Mouse (Mus musculus) megakaryocyte, embryonic 14.5 days (primary cell): Measurements from ENCODE around the gene Coro2a. TPM values are rescaled to one million over a fixed set of nuclear protein-coding genes. Genes with fewer than 3 reads are reported as not detected.
"Not testable (repeated sequence)": the region's sequence is repeated elsewhere in the genome, so short reads cannot be mapped to it uniquely, and the experiment has no call there.

ENCODE experiments used
- H3K27me3 ChIP-seq: replicated peaks from 2 replicates; pipeline ENCODE3; 2012; ENCODE audit warnings: inconsistent platforms
- H3K36me3 ChIP-seq: replicated peaks from 2 replicates; pipeline ENCODE3; 2012; ENCODE audit warnings: low read length, inconsistent platforms, mixed read lengths
- H3K4me1 ChIP-seq: 2 replicates; pipeline ENCODE4 v1.6.1; 2012; ENCODE audit warnings: inconsistent platforms
- H3K4me3 ChIP-seq: replicated peaks from 2 replicates; pipeline ENCODE3; 2012; ENCODE audit warnings: moderate library complexity, mild to moderate bottlenecking, inconsistent platforms
- H3K9me3 ChIP-seq: 2 replicates; pipeline ENCODE4 v1.6.1; 2012; ENCODE audit warnings: inconsistent platforms
- FLI1 ChIP-seq: IDR thresholded peaks from 2 replicates; pipeline ENCODE4 v1.6.1; 2012; ENCODE audit warnings: low read length, inconsistent platforms, mixed read lengths
- GATA1 ChIP-seq: IDR thresholded peaks from 3 replicates; pipeline ENCODE4 v1.6.1; 2012; ENCODE audit warnings: mixed read lengths, low read length, inconsistent platforms, borderline replicate concordance
- polyA plus RNA-seq: library from polyadenylated mRNA; stranded (reverse); fragments of >175 nt; gene quantifications from 2 replicates; pipeline ENCODE4 v1.2.3, GENCODE M21; 2012; ENCODE audit warnings: low replicate concordance; ENCODE audit not compliant: insufficient read depth

Coro2a gene
- polyA plus RNA-seq, 1 experiment: 31.3 TPM

GRCm38 (mm10) chr4:46634881-46635280 lies 32.9 kb upstream of the Coro2a start:
- Histone ChIP-seq H3K9me3 (no peaks in the 10 kb centered on the region), H3K4me3 (no peak overlapping the region), H3K36me3 (peaks cover 68% of the 10 kb centered on the region), H3K4me1 (peaks cover 75% of the 10 kb centered on the region), H3K27me3 (no peaks in the 10 kb centered on the region)
- TF ChIP-seq FLI1: no peak
- no peak for TF ChIP-seq GATA1

DNA sequence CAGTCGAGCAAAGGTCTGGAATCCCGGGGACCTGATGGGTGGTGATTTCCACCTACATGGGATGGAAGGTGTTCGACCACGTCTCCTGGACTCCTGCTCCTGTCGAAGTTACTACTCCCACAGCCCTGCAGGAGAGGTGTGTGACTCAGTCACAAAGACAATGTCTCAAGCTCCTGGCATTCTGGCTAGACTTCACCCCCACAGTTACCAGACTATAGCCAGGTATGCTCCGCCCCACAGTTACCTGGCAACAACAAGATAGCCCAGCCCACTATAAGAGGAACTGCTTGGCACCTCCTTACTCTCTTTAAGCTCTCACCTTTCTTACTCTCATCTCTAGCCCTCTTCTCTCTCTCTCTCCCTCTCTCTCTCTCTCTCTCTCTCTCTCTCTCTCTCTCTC lies 31.6 kb upstream of the Coro2a start:
- H3K4me3 ChIP-seq, H3K27me3 ChIP-seq, H3K9me3 ChIP-seq: not testable (repeated sequence)
- peaks cover 82% of the 10 kb centered on the region for H3K4me1 ChIP-seq
- H3K36me3 ChIP-seq: peaks cover 73% of the 10 kb centered on the region

DNA sequence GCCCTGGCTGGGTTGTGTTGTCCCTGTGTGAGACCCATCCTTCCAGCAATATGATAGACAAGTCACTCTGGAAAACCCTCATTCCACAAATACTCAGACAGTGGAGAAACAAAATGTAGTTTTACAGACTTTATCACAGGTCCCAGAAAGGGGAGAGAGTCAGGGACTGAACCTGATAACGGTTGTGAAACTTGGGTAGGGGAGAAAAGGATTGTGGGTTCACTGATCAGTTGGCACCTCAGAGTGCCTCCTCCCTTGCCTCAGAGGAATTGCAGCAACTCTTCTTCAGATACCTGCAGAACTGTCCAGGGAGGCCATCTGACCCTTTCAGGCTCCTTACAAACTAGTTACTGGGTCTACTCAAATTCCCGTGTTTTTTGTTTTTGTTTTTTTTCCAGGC lies 30.5 kb upstream of the Coro2a start:
- Histone ChIP-seq H3K36me3 (peaks cover 73% of the 10 kb centered on the region), H3K4me3 (no peak overlapping the region), H3K4me1 (peaks cover 82% of the 10 kb centered on the region), H3K9me3 (no peaks in the 10 kb centered on the region), H3K27me3 (no peaks in the 10 kb centered on the region)
- TF ChIP-seq FLI1 (no peak), GATA1 (no peak)

DNA sequence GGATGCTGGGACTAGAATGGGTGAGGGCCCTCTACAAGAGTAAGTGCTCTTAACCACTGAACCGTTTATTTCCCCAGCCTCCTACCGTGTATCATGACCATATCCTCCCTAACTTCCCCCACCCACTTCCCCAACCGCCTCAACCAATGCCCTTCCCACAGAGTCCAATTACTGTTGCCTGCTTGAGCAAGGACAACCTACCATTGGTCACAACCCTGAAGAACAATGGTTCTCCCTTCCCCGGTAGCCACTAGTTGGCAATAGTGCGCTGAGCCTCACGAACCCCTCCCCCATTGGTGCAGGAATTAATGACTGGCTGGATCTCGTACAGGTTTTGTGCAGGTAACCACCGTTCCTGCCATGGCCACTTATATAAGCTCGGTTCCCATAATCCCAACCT lies 28.4 kb upstream of the Coro2a start:
- H3K4me3 ChIP-seq: no peak overlapping the region
- H3K4me1 ChIP-seq: peaks cover 85% of the 10 kb centered on the region
- H3K27me3 ChIP-seq: no peaks in the 10 kb centered on the region
- no peaks in the 10 kb centered on the region for H3K9me3 ChIP-seq
- H3K36me3 ChIP-seq: peaks cover 75% of the 10 kb centered on the region
- TF ChIP-seq FLI1 (no peak), GATA1 (no peak)

- peaks cover 76% of the 10 kb centered on the region for H3K36me3 ChIP-seq
Observed at GRCm38 (mm10) chr4:46628873-46629272, 26.9 kb upstream of the Coro2a start.

DNA sequence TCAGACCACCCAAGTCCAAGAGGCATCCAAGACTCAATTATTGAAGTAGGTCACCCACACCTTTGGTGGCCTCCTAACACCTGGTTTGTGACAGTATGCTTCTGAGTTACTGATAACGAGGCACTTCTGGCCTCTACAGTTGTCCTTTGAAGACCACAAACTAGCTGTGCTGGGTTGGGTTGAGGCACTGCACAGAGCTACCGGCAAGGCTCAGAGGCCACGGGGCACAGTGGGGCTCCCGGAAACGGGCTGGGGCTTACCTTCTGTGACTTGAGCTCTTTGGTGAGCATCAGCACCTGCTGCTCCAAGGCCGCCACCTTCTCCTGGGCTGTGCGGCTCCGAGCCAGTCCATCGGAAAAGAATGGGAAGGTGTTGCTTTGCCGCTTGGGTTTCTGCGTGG lies 26.1 kb upstream of the Coro2a start:
- TF ChIP-seq GATA1 (no peak), FLI1 (no peak)
- peaks cover 84% of the 10 kb centered on the region for H3K36me3 ChIP-seq
- peaks cover 67% of the 10 kb centered on the region for H3K4me1 ChIP-seq
- H3K9me3 ChIP-seq: no peaks in the 10 kb centered on the region
- H3K4me3 ChIP-seq: no peak overlapping the region
- H3K27me3 ChIP-seq: no peaks in the 10 kb centered on the region

More at GRCm38 (mm10) chr4:46628873-46629272, 26.9 kb upstream of the Coro2a start:
- Histone ChIP-seq H3K27me3 (no peaks in the 10 kb centered on the region), H3K9me3 (no peaks in the 10 kb centered on the region), H3K4me1 (peaks cover 74% of the 10 kb centered on the region), H3K4me3 (no peak overlapping the region)
- TF ChIP-seq GATA1 (no peak), FLI1 (no peak)

- no peak overlapping the region for H3K4me3 ChIP-seq
- peaks cover 95% of the 10 kb centered on the region for H3K36me3 ChIP-seq
- no peaks in the 10 kb centered on the region for H3K9me3 ChIP-seq
- H3K27me3 ChIP-seq: no peaks in the 10 kb centered on the region
- H3K4me1 ChIP-seq: peaks cover 58% of the 10 kb centered on the region
- TF ChIP-seq GATA1: no peak
- TF ChIP-seq FLI1: no peak
Observed at GRCm38 (mm10) chr4:46625101-46625500, 23.1 kb upstream of the Coro2a start.

DNA sequence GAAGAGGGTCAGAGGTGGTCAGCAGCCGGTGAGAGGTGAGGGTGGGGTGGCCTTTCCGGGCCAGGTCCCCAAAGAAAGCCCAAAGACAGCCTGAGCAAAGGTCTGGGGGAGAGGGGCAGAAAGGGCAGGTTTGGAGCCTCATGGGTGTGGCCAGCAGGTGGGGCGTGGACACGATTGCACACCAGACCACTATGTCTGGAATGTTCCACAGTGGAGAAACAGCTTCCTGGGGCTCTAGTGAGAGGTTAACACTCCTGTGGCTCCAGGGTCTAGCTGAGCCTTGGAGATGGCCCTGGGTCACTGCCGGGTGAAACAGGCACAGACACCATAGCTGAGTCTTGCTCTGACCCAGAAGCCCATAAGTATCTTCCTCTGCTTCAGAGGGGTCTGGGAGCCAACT lies 21.0 kb upstream of the Coro2a start:
- Histone ChIP-seq H3K36me3 (peaks cover 95% of the 10 kb centered on the region), H3K4me1 (peaks cover 64% of the 10 kb centered on the region), H3K9me3 (no peaks in the 10 kb centered on the region), H3K27me3 (no peaks in the 10 kb centered on the region), H3K4me3 (no peak overlapping the region)
- TF ChIP-seq FLI1 (no peak), GATA1 (no peak)

DNA sequence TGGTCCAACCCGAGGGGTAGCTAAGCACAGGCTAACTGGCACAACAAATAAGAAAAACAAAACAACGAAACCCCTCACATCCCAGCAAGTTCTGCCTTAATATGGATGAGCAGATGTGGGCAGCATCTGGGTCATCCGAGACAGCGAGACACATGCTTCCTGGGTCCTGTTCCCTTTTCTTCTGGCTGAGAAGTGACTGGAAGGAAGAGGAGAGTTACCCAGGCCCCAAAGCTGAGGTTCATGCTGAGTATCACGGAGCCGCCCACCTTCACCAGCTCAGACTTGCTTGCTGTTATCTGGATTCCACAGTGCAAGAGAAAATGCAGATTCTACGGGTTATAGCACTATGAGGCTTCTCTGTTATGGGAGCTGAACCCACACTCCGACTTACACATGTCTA lies 18.9 kb upstream of the Coro2a start:
- H3K36me3 ChIP-seq: peaks cover 95% of the 10 kb centered on the region
- peaks cover 56% of the 10 kb centered on the region for H3K4me1 ChIP-seq
- no peaks in the 10 kb centered on the region for H3K27me3 ChIP-seq
- TF ChIP-seq FLI1: no peak
- TF ChIP-seq GATA1: no peak
- no peak overlapping the region for H3K4me3 ChIP-seq
- H3K9me3 ChIP-seq: no peaks in the 10 kb centered on the region

DNA sequence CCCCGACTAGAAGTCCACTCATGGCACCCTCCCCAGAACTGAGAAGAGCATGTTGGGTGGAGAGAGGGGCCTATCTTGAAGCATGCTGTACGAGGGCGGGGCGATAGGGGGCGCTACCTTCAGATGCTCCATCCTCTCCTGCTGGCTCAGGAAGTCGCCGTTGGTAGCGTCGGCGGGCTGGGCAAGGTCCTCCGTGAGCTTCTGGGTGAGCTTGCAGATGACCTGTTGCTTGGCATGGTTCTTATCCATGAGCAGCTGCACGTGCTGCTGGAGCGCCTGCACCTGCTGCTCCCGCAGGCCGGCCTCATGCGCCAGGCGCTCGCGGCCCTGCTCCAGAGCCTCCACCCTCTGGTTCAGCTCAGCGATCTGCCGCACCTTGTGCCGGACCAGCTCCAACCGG lies 18.3 kb upstream of the Coro2a start:
- peaks cover 95% of the 10 kb centered on the region for H3K36me3 ChIP-seq
- TF ChIP-seq FLI1 (no peak), GATA1 (no peak)
- H3K27me3 ChIP-seq: no peaks in the 10 kb centered on the region
- H3K4me3 ChIP-seq: no peak overlapping the region
- H3K4me1 ChIP-seq: peaks cover 51% of the 10 kb centered on the region
- H3K9me3 ChIP-seq: no peaks in the 10 kb centered on the region

DNA sequence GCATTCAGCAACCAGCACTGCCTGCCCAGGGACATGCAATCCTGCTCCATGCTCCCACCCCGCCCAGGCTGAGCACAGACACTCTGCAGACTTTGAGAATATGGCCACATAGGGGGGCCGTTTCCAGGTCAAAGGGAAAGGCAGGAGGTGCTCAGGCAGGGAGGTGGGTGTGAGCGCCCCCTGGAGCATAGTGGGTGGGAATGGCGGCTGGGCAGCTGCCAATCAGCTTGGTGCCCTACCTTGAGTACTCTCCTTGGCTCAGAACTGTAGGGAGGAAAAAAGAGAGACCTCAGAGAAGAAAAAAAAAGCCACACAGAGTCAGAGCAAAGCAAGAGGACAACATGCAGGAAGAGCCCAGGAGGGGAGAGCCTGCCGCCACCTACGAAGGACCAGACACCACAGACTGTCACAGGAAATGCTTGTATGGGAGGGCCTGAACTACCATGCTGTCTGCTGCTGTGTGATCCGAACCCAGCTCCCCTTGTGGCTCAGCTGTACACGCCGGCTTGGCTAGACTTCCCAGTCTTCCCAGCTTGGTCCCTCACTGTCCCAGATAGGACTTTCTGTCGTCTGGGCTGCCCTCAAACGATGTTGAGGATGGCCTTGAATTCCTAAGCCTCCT lies 16.3 kb upstream of the Coro2a start:
- Histone ChIP-seq H3K27me3 (no peaks in the 10 kb centered on the region), H3K9me3 (no peaks in the 10 kb centered on the region), H3K4me1 (peaks cover 67% of the 10 kb centered on the region), H3K36me3 (peaks cover 96% of the 10 kb centered on the region), H3K4me3 (no peak overlapping the region)
- no peak for TF ChIP-seq FLI1
- no peak for TF ChIP-seq GATA1
